In genomic region chr10:13474568-13474955, GRCm38 (mm10) we compare ENCODE assay signal across 7 mouse cellular contexts. TPM values are rescaled to one million over a fixed set of nuclear protein-coding genes. Genes with fewer than 3 reads are reported as not detected.
DNase-seq lines count a peak whose midpoint lies in the region; ATAC-seq and TF ChIP-seq lines count a peak whose summit lies in the region.

No protein-coding gene starts in this region.

- H3K4me1 ChIP-seq in limb, embryonic 14.5 days (ENCODE audit: control insufficient read depth, insufficient read depth, low read length): no peaks in the 10 kb centered on the region; the same call in 1 of the 2 replicates
- H3K4me1 ChIP-seq in stomach, embryonic 16.5 days (ENCODE audit: control insufficient read depth, insufficient read depth, low read length): 0 out of 2 replicates have a peak, but pooled peaks cover 6% of the 10 kb centered on the region

- intact Hi-C loops in heart, postnatal 10 days (cut with DNase I): loop anchor here (5.0 kb wide), 1 partner anchor 37 kb away; no protein-coding TSS in a partner anchor

- no peak for TF ChIP-seq POLR2A in limb, embryonic 14.5 days (IDR thresholded peaks at IDR 0.05; ENCODE audit: borderline replicate concordance, extremely low read depth, insufficient read depth, insufficient read length)

- peak overlapping the region; percentile 55 for H3K4me3 ChIP-seq in limb, embryonic 14.5 days (replicated peaks; ENCODE audit: low read length)
- H3K4me3 ChIP-seq in stomach, embryonic 16.5 days (replicated peaks; ENCODE audit: low read length): peak overlapping the region; percentile 65

- no peaks in the 10 kb centered on the region for H3K9me3 ChIP-seq in limb, embryonic 14.5 days (ENCODE audit: control insufficient read depth, low read length)
- H3K9me3 ChIP-seq in stomach, embryonic 16.5 days (replicated peaks; ENCODE audit: control insufficient read depth, low read length): no peaks in the 10 kb centered on the region

- H3K9ac ChIP-seq in limb, embryonic 14.5 days (ENCODE audit: low read depth, low read length, severe bottlenecking): peak overlapping the region; percentile 66
- peak overlapping the region; percentile 83 for H3K9ac ChIP-seq in stomach, embryonic 16.5 days (ENCODE audit: low read length)

- peak; percentile 29 for DNase-seq in thymus, postnatal 25 days
- DNase-seq in thymus, postnatal 4 days: no peak
- DNase-seq in heart, postnatal 10 days: peak; percentile 18 to 19
- DNase-seq in limb, embryonic 14.5 days (ENCODE audit: low spot score): no peak
- no peak for DNase-seq in right cerebral cortex, adult 2 months (ENCODE audit: low spot score in 2 of 2)

- no peaks in the 10 kb centered on the region for H3K36me3 ChIP-seq in limb, embryonic 14.5 days (ENCODE audit: control insufficient read depth, insufficient read depth, low read length)
- no peaks in the 10 kb centered on the region for H3K36me3 ChIP-seq in stomach, embryonic 16.5 days (ENCODE audit: control insufficient read depth, insufficient read depth, low read length)

- peak overlapping the region; percentile 94 for H3K4me2 ChIP-seq in limb, embryonic 14.5 days (replicated peaks; ENCODE audit: low read depth, low read length, severe bottlenecking)
- peak overlapping the region; percentile 98 for H3K4me2 ChIP-seq in stomach, embryonic 16.5 days (ENCODE audit: low read depth, low read length)

- H3K27ac ChIP-seq in limb, embryonic 14.5 days (replicated peaks; ENCODE audit: low read depth, low read length): no peak overlapping the region
- 0 out of 2 replicates have a peak overlapping the region, but pooled peaks have one; percentile 35 for H3K27ac ChIP-seq in stomach, embryonic 16.5 days (ENCODE audit: low read length)

- ATAC-seq in limb, embryonic 14.5 days (ENCODE audit: low FRiP score, low read depth): no peak
- ATAC-seq in stomach, embryonic 16.5 days (ENCODE audit: insufficient read depth, low FRiP score): peak; percentile 42; the same call in 1 of the 2 replicates
- ATAC-seq in monocyte, adult 5-6 weeks (replicated peaks; ENCODE audit: insufficient number of reproducible peaks, low FRiP score, low TSS enrichment, poor library complexity, severe bottlenecking): no peak

- peaks cover 28% of the 10 kb centered on the region; the same call in 1 of the 2 replicates for H3K27me3 ChIP-seq in limb, embryonic 14.5 days (ENCODE audit: control insufficient read depth, insufficient read depth, low read length)
- H3K27me3 ChIP-seq in stomach, embryonic 16.5 days (ENCODE audit: control insufficient read depth, insufficient read depth, low read length): no peaks in the 10 kb centered on the region; the same call in 1 of the 2 replicates

- WGBS in limb, embryonic 14.5 days: 3% methylated on average over 10 of the region's 10 CpGs
- 7% methylated on average over 10 of the region's 10 CpGs for WGBS in stomach, embryonic 16.5 days

RNA-seq across cellular contexts. Expression of gene Phactr2, which starts 0.3 kb away (rescaled TPM):
- 10 to 100 TPM; 57.3 to 63.5 TPM for total RNA-seq in heart, postnatal 10 days (2021)
- 17.5 and 20.0 TPM in 2 replicates for polyA plus RNA-seq in limb, embryonic 14.5 days (2012; rRNA removed)
- polyA plus RNA-seq in limb, embryonic 14.5 days (2014; fragmentation: Nextera tagmentation; extraction: Ambion mirVana): 34.8 and 36.5 TPM in 2 replicates
- 24.3 and 26.4 TPM in 2 replicates for polyA plus RNA-seq in stomach, embryonic 16.5 days (2015; fragmentation: Nextera tagmentation; extraction: Ambion mirVana)
- total RNA-seq in monocyte, adult 5-6 weeks (2017): 15.6 to 23.5 TPM (median 18.2 TPM) in 3 replicates

RNA-seq across cellular contexts. Expression of gene Fuca2, which starts 24.8 kb away (rescaled TPM):
- 100 to 1,000 TPM; 308 to 362 TPM for total RNA-seq in heart, postnatal 10 days (2021)
- 23.3 and 33.1 TPM in 2 replicates for polyA plus RNA-seq in limb, embryonic 14.5 days (2012; rRNA removed)
- 55.7 and 55.8 TPM in 2 replicates for polyA plus RNA-seq in limb, embryonic 14.5 days (2014; fragmentation: Nextera tagmentation; extraction: Ambion mirVana)
- 101 and 105 TPM in 2 replicates for polyA plus RNA-seq in stomach, embryonic 16.5 days (2015; fragmentation: Nextera tagmentation; extraction: Ambion mirVana)
- total RNA-seq in monocyte, adult 5-6 weeks (2017): 88.9 to 95.9 TPM (median 92.9 TPM) in 3 replicates

Comparison
In these comparisons a context has a peak if more than half of its experiments do, and no peak if none do; other contexts are left out.
1. DNase-seq: peak in thymus, postnatal 25 days (single experiment) and heart, postnatal 10 days (2 of 2); none in thymus, postnatal 4 days (single experiment), limb, embryonic 14.5 days (single experiment) and right cerebral cortex, adult 2 months (0 of 2).